Mouse (Mus musculus) activated CD4-positive, CD25-positive, alpha-beta regulatory T cell, adult 9 weeks (primary cell): ENCODE measurements around the gene 1700123O20Rik. TPM values are rescaled to one million over a fixed set of nuclear protein-coding genes. Genes with fewer than 3 reads are reported as not detected.

ENCODE experiments used
- polyA plus RNA-seq: library from polyadenylated mRNA; unstranded; fragments of 100-300 nt; shearing (Covaris generic); gene quantifications from one replicate; pipeline ENCODE4 v1.2.1, GENCODE M21; 2017

The 1700123O20Rik gene
- 91.3 TPM for polyA plus RNA-seq

GRCm38 (mm10) chr14:54686063-54686521 lies at the start of gene 1700123O20Rik:
TSS of gene 1700123O20Rik (plus strand) at chr14:54686216.

GRCm38 (mm10) chr14:54640946-54641304 lies 45.1 kb upstream of the 1700123O20Rik start, which contains the start of gene Gm17606:
TSS of gene Gm17606 (plus strand) at chr14:54640952.

GRCm38 (mm10) chr14:54641305-54641969 lies 44.6 kb upstream of the 1700123O20Rik start, which contains the start of gene Cdh24:
TSS of gene Cdh24 (minus strand) at chr14:54641364.

GRCm38 (mm10) chr14:54686522-54687143 lies 617 bp downstream of the 1700123O20Rik start, which contains the start of gene Acin1:
TSS of gene Acin1 (minus strand) at chr14:54686931.

GRCm38 (mm10) chr14:54698733-54699132 lies 12.7 kb downstream of the 1700123O20Rik start, which contains the start of gene Gm29776:
TSS of gene Gm29776 (minus strand) at chr14:54698833.

GRCm38 (mm10) chr14:54712074-54712473 lies 26.1 kb downstream of the 1700123O20Rik start, which contains the start of gene Cebpe:
TSS of gene Cebpe (minus strand) at chr14:54712174.

Other genes with a start within 250 kb of the 1700123O20Rik start
- 68.2 TPM for gene Lrp10, start 222.1 kb upstream of the 1700123O20Rik start, polyA plus RNA-seq
- gene Rem2, start 210.1 kb upstream of the 1700123O20Rik start, polyA plus RNA-seq, result 0.57 TPM
- 45.8 TPM for gene Prmt5, start 168.7 kb upstream of the 1700123O20Rik start, polyA plus RNA-seq
- gene Haus4, start 131.6 kb upstream of the 1700123O20Rik start, polyA plus RNA-seq, result 24.7 TPM
- 0.28 TPM for gene Ajuba, start 108.7 kb upstream of the 1700123O20Rik start, polyA plus RNA-seq
- 6.1 TPM for gene 4931414P19Rik, start 80.2 kb upstream of the 1700123O20Rik start, polyA plus RNA-seq
- 259 TPM for gene Psmb5, start 68.2 kb upstream of the 1700123O20Rik start, polyA plus RNA-seq
- not detected for gene Psmb11, start 64.8 kb upstream of the 1700123O20Rik start, polyA plus RNA-seq
- gene Gm17606, start 45.3 kb upstream of the 1700123O20Rik start, polyA plus RNA-seq, result not detected
- 0.49 TPM for gene Cdh24, start 44.9 kb upstream of the 1700123O20Rik start, polyA plus RNA-seq
- gene Acin1, start 715 bp downstream of the 1700123O20Rik start, polyA plus RNA-seq, result 116 TPM
- gene Gm29776, start 12.6 kb downstream of the 1700123O20Rik start, polyA plus RNA-seq, result not detected
- not detected for gene Cebpe, start 26.0 kb downstream of the 1700123O20Rik start, polyA plus RNA-seq
- 0.37 TPM for gene Slc7a8, start 95.7 kb downstream of the 1700123O20Rik start, polyA plus RNA-seq
- not detected for gene Rnf212b, start 127.9 kb downstream of the 1700123O20Rik start, polyA plus RNA-seq
- gene Homez, start 184.7 kb downstream of the 1700123O20Rik start, polyA plus RNA-seq, result 10.3 TPM
- 0.54 TPM for gene Ppp1r3e, start 191.3 kb downstream of the 1700123O20Rik start, polyA plus RNA-seq
- gene Bcl2l2, start 197.2 kb downstream of the 1700123O20Rik start, polyA plus RNA-seq, result 0.95 TPM
- gene Gm20521, start 197.2 kb downstream of the 1700123O20Rik start, polyA plus RNA-seq, result not detected
- 26.4 TPM for gene Pabpn1, start 206.3 kb downstream of the 1700123O20Rik start, polyA plus RNA-seq
- 1.0 TPM for gene Slc22a17, start 226.9 kb downstream of the 1700123O20Rik start, polyA plus RNA-seq
- gene Efs, start 239.9 kb downstream of the 1700123O20Rik start, polyA plus RNA-seq, result not detected
- not detected for gene Il25, start 246.5 kb downstream of the 1700123O20Rik start, polyA plus RNA-seq